Mouse (Mus musculus): ENCODE measurements around the gene C2cd5.

Gene C2cd5

DNA sequence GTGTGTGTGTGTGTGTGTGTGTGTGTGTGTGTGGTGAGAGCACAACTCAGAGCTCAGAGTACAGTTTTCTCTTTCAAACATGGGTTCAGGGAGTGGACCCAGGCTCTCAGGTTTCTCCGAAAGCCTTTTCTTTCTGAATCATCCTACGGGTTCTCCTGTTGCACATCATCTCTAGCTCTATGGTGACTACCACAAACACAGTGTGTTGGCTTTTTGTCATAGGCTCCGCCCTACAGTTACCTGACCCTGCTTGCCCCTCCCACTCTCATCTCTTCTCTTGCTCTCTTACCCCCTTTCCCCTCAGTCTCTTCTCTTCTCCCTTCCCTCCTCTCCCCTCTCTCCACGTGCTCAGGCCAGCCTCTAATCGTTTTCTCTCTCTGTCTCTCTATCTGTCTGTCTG, 15.6 kb upstream of the C2cd5 start:
- peak; percentile 77 for DNase-seq (ENCODE audit: low read depth)

GRCm38 (mm10) chr6:143115011-143115445, 15.1 kb upstream of the C2cd5 start:
- peak; percentile 86 for DNase-seq (ENCODE audit: low read depth)

DNA sequence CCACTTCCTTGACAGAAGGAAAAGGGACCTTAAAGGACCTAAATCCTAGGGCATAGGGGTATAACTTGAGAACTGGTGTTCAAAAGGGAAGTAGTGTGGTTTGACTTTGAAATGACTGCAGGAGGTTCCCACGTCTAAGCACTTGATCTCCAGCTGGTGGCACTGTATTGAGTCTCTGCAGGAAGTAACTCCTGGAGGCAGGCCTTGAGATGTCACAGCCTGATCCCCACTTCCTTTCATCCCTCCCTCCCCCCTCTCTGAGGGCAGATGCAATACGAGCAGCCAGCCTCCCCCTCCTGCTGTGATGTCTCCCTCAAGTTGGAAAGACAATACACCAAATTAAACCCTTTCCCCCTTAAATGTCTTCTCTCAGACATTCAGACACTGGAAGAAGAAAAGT, 14.6 kb upstream of the C2cd5 start:
- DNase-seq (ENCODE audit: low read depth), result peak; percentile 85

- DNase-seq (ENCODE audit: low read depth), result no peak
Observed at GRCm38 (mm10) chr6:143110371-143110770, 10.4 kb upstream of the C2cd5 start.

GRCm38 (mm10) chr6:143109622-143110218, 9.8 kb upstream of the C2cd5 start:
- no peak for DNase-seq (ENCODE audit: low read depth)

GRCm38 (mm10) chr6:143108031-143108430, 8.1 kb upstream of the C2cd5 start:
- no peak for DNase-seq (ENCODE audit: low read depth)

DNA sequence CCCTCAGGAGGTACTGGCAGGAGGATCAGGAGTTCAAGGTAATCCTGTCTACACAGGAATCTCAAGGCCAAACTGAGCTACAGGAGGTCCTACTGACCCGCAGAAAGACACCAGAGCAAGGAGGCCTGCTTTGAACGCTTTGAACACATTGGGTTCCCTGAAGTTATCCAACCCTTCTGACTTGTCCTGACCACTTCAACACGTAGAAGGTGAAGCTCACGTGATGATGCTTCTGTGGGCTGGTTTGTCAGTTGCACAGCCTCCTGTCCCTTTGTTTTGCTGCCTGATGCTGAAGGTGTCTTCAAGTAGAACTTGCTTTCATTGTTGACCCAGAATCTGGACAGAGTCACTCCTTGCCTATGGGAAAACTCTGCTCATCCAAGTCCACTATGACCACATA, 7.7 kb upstream of the C2cd5 start:
- no peak for DNase-seq (ENCODE audit: low read depth)

GRCm38 (mm10) chr6:143105766-143106165, 5.8 kb upstream of the C2cd5 start:
- DNase-seq (ENCODE audit: low read depth), result no peak

DNA sequence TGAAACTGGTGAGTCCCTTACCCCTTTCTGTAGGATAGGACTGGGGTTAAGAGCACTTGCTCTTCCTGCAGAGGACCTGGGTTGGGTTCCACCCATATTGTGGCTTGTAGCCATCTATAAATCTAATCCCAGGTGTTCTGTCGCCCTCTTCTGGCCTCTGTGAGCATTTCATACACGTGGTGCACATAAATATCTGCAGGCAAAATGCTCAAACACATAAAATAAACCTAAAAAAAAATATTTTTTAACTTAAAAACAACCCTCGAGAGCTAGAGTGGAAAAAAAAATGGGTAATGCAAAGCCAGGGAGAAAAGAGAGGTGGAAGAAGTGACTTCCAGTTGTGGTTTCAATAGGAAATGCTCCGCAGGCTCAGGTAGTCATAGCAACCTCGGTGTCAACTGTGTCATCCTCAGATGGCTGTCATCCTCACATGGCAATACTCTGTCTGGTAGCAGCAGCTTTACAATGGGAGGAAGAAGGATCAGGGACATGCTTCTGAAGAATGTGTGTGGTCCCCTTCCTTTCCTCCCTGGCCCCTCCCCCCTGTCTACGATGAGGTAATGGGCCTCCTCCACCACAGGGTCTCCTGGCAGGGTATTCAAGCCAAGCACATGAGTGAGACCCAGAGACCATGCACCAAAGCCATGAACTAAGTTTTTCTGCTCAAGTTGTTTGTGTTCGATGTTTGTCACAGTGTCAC, 4.2 kb upstream of the C2cd5 start:
- peak; percentile 57 for DNase-seq (ENCODE audit: low read depth)

- no peak for DNase-seq (ENCODE audit: low read depth)
Observed at GRCm38 (mm10) chr6:143100478-143101115, 656 bp upstream of the C2cd5 start.

- peak; percentile 65 for DNase-seq (ENCODE audit: low read depth)
Observed at GRCm38 (mm10) chr6:143099281-143099680, 660 bp downstream of the C2cd5 start.

- DNase-seq (ENCODE audit: low read depth), result no peak
Observed at GRCm38 (mm10) chr6:143095126-143095525, 4.8 kb downstream of the C2cd5 start.

DNA sequence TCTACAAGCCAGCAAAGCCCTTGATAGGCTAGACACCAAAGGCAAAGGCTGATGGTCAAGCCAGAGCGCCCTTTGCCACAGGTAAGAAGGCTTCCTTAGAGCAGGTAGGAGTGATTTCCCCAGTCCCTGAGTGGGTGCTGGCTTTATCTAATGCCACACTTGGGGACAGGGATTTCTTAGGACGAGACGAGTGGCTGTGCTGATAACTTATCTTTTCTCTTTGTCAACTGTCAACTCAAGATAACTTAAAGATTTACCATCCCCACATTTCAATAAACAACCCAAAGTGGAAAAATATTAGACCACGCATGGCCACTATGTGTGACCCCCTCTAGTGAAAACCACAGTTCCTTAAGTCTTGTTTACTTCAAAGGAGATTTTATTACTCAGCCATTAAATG, 7.1 kb downstream of the C2cd5 start:
- DNase-seq (ENCODE audit: low read depth), result no peak

DNA sequence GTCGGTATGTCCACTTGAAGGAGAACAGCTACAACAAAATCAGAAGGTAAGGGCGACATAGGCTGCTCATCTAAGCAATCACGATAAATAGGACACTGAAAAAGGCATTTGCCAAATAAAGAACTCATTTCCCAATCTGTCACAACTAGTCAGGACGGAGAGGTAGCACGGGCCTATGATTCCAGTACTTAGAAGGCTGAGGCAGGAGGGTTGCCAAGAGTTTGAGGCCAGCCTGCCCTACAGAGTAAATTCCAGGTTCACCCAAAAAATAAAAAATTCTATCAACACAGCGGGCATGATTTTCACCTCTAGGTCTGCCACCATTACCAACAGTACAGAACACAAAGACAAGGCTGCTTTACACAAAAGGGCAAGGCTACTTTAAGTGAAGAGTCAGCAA, 8.9 kb downstream of the C2cd5 start:
- no peak for DNase-seq (ENCODE audit: low read depth)

- DNase-seq (ENCODE audit: low read depth), result no peak
Observed at GRCm38 (mm10) chr6:143087332-143087731, 12.6 kb downstream of the C2cd5 start.

DNA sequence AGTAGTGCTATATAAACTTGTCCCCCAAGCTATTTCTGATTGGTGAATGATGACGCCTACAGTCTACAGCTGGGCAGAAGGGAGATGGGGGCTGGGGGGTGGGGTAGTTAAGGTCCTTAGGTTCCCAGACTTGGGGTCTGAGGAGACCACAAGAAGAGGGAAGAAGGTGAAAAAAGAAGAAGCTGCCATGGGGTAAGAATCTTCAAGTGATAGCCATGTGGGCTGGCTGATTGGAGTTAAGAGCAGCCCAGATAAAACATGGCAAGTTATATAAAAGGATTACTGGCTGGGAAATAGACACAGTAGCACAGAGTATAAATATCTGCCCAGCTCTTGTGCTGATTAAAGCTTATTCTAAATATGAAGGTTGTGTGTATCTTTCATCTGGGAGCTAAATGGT, 14.0 kb downstream of the C2cd5 start:
- no peak for DNase-seq (ENCODE audit: low read depth)

DNA sequence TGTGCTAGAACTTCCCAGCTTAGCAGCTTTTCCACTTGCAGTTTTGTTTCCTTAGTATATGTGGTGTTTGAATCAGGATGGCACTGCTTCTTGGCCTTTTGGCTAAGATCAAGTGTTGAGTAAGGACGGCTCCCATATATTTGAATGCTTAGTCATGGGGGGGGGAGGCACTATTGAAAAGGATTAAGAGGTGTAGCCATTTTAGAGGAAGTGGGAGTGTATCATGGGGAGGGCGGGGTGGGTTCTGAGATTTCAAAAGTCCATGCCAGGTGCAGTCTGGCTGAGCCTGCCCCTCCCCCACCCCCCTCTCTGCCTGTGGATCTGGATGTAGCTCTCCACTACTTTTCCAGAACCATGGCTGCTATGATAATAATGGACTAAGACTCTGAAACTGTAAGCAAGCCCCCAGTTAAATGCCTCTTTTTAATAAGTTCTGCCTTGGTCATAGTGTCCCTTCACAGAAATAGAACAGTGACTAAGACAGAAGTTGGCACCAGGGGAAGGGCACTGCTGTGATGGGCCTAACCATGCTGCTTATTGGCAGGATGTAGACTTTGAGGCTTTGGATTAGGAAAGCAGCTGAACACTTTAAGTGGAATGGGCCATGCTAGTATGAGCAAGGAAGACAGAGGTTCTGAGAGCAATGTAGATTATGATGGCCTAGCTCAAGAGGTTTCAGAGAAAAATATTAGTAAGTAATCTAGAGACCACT, 15.5 kb downstream of the C2cd5 start:
- DNase-seq (ENCODE audit: low read depth), result no peak

- no peak for DNase-seq (ENCODE audit: low read depth)
Observed at GRCm38 (mm10) chr6:143081479-143082106, 18.3 kb downstream of the C2cd5 start.

DNA sequence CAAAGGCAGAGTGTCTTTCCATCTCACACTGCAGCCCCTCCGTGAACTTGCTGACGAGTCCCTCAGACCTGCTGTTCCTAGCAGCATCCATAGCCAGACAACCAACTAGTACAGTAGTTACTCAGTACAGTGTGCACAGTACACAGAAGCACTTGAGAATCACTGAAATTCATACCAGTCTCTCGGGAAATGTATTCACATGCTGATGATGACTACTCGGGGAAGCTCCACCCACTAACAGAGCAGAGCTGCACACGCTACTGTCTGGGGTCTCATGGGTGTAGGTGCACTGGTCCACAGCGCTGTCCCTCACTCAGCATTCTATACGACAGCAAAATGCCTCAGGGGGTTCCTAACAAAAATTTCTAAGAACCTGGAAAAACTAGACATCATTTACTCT, 19.2 kb downstream of the C2cd5 start:
- DNase-seq (ENCODE audit: low read depth), result peak; percentile 7

DNA sequence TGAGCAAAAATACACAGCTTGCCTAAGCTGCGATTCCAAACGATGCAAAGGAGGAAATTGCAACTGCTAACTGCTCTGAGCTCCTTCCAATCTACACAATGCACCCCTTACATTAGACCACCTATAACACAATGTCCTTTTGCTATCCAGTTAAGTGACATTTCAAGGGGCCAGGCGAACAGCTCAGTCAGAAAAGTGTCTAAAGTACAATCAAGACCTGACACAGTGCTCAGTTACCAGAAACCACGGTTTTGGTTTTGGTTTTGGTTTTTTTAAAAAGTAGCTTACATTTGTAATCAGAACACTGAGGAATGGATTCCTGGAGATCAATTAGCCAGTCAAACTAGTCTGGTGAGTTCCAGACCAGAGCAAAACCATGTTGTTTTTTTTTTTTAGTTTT, 20.8 kb downstream of the C2cd5 start:
- DNase-seq (ENCODE audit: low read depth), result peak; percentile 66

GRCm38 (mm10) chr6:143076461-143076860, 23.5 kb downstream of the C2cd5 start:
- DNase-seq (ENCODE audit: low read depth), result no peak

- peak; percentile 41 for DNase-seq (ENCODE audit: low read depth)
Observed at GRCm38 (mm10) chr6:143073914-143074313, 26.0 kb downstream of the C2cd5 start.

Data from induced T-regulatory cell, adult 2 months (primary cell).